9 mouse cellular contexts compared by ENCODE assay signal in the genomic region with DNA sequence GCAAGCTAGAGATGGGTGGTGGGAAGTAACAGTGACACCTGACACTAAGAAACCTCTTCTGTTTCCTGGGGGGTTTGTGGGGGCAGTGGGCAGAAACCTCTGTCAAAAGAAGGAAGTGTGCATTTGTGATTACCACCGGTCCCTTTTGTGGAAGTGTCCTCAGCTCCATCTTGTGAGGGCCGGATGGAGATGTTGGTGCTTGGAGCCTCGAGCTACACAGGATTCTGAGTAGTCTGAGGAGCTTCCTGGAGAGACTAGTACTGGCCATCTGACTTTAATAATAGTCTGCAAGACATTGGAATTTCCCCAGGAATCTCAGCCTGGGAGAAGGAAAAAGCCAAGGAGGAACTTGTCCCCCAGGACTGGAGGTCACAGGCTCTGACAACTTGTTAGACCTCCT. TPM values are rescaled to one million over a fixed set of nuclear protein-coding genes. Genes with fewer than 3 reads are reported as not detected.
DNase-seq lines count a peak whose midpoint lies in the region; TF ChIP-seq lines count a peak whose summit lies in the region.
"Had no signal": no experiment of that assay in that cellular context is flagged by ENCODE, and none has a peak within 500 bp of the region (broad histone marks: within the 10 kb centered on the region; RNA-seq: fewer than 3 reads in every experiment).

No protein-coding gene starts in this region.

- DNase-seq in layer of hippocampus, adult 2 months (ENCODE audit: low spot score in 2 of 2) = no peak
- DNase-seq in layer of hippocampus, adult 11-12 months (ENCODE audit: low spot score) = no peak
- peak; percentile 29 for DNase-seq in T-cell, adult 2 months (ENCODE audit: low spot score)
- peak; percentile 32 to 47 for DNase-seq in heart, postnatal 10 days
- peak; percentile 47 for DNase-seq in naive thymus-derived CD4-positive, alpha-beta T cell, adult 2 months (ENCODE audit: low read depth)
- DNase-seq in cerebellum, adult 2 months = no peak
- DNase-seq in c-Kit-positive CD71-positive TER-119-positive erythroid progenitor cells, embryonic 14.5 days (ENCODE audit: low spot score) = no peak
- DNase-seq in gastrocnemius, postnatal 36 days = no peak

- no peak overlapping the region for H3K4me3 ChIP-seq in layer of hippocampus, adult 2 months
- no peak overlapping the region for H3K4me3 ChIP-seq in cerebellum, adult 2 months (replicated peaks; ENCODE audit: insufficient read depth, low read depth, low read length)
- H3K4me3 ChIP-seq: limb, embryonic 12.5 days had no signal

- H3K27me3 ChIP-seq in cerebellum, adult 2 months (ENCODE audit: control insufficient read depth, insufficient read depth, low read length) = no peaks in the 10 kb centered on the region
- H3K27me3 ChIP-seq: limb, embryonic 12.5 days had no signal

- WGBS in cerebellum, adult 2 months = 52% methylated on average over 3 of the region's 3 CpGs

- TF ChIP-seq POLR2A in cerebellum, adult 2 months (IDR thresholded peaks at IDR 0.05; ENCODE audit: borderline replicate concordance, insufficient read depth, low read length) = no peak

- TF ChIP-seq CTCF in layer of hippocampus, adult 2 months (conservative IDR thresholded peaks at IDR 0.05) = no peak
- TF ChIP-seq CTCF in cerebellum, adult 2 months (IDR thresholded peaks at IDR 0.05; ENCODE audit: borderline replicate concordance, insufficient read depth, low read depth, low read length) = no peak

- H3K27ac ChIP-seq in layer of hippocampus, adult 2 months = peak overlapping the region; percentile 88
- no peak overlapping the region for H3K27ac ChIP-seq in cerebellum, adult 2 months (ENCODE audit: insufficient read depth, low read length)

- peaks cover 45% of the 10 kb centered on the region for H3K4me1 ChIP-seq in cerebellum, adult 2 months (ENCODE audit: control insufficient read depth, insufficient read depth, low read length)

- intact Hi-C loops in heart, postnatal 10 days (cut with DNase I) = loop anchor here (2.0 kb wide), 1 partner anchor 14 kb away; no protein-coding TSS in a partner anchor
- intact Hi-C loops in gastrocnemius, postnatal 36 days (cut with DNase I) = no loop called here

RNA-seq across cellular contexts. Expression of a gene that starts 17.2 kb away (rescaled TPM):
- total RNA-seq in layer of hippocampus, adult 2 months (2021) = 10 to 100 TPM; 75.7 to 83.3 TPM
- total RNA-seq in heart, postnatal 10 days (2021) = 1 to 10 TPM; 8.9 to 10.0 TPM
- polyA plus RNA-seq in cerebellum, adult 2 months (2012; rRNA removed) = 41.4 and 42.8 TPM in 2 replicates
- total RNA-seq in gastrocnemius, postnatal 36 days (2021) = 1 to 10 TPM; 1.7 to 2.3 TPM

RNA-seq across cellular contexts. Expression of a gene that starts 54.8 kb away (rescaled TPM):
- total RNA-seq in layer of hippocampus, adult 2 months (2021) = not detected
- total RNA-seq in heart, postnatal 10 days (2021) = not detected
- polyA plus RNA-seq in cerebellum, adult 2 months (2012; rRNA removed) = 0.77 and 1.2 TPM in 2 replicates
- total RNA-seq in gastrocnemius, postnatal 36 days (2021) = not detected
- polyA plus RNA-seq: limb, embryonic 12.5 days had no signal

Comparison
In these comparisons a context has a peak if more than half of its experiments do, and no peak if none do; other contexts are left out.
1. DNase-seq: peak in T-cell, adult 2 months (single experiment), heart, postnatal 10 days (2 of 2) and naive thymus-derived CD4-positive, alpha-beta T cell, adult 2 months (single experiment); none in layer of hippocampus, adult 2 months (0 of 2), layer of hippocampus, adult 11-12 months (single experiment), cerebellum, adult 2 months (0 of 2), c-Kit-positive CD71-positive TER-119-positive erythroid progenitor cells, embryonic 14.5 days (single experiment) and gastrocnemius, postnatal 36 days (0 of 2).
2. RNA of a gene that starts 17.2 kb away (total RNA-seq): 75.7 to 83.3 TPM in layer of hippocampus, adult 2 months; 8.9 to 10.0 TPM in heart, postnatal 10 days and 1.7 to 2.3 TPM in gastrocnemius, postnatal 36 days; every median in the first group is over 4 times any median in the second.